Mouse (Mus musculus) inflammation-experienced regulatory T-cells, adult 6 months (primary cell): ENCODE measurements around the gene Myo10. TPM values are rescaled to one million over a fixed set of nuclear protein-coding genes. Genes with fewer than 3 reads are reported as not detected.

Source experiments
- ATAC-seq: one replicate; pipeline ENCODE4 v1.8.0; 2017
- polyA plus RNA-seq, 3 experiments: library from polyadenylated mRNA; unstranded; fragments of 100-300 nt; shearing (Covaris generic); gene quantifications; one replicate each; pipeline ENCODE4 v1.2.1; 2017

Gene Myo10
- polyA plus RNA-seq, 3 experiments from 2014 or later = 0.55 to 0.98 (median 0.91) TPM

DNA sequence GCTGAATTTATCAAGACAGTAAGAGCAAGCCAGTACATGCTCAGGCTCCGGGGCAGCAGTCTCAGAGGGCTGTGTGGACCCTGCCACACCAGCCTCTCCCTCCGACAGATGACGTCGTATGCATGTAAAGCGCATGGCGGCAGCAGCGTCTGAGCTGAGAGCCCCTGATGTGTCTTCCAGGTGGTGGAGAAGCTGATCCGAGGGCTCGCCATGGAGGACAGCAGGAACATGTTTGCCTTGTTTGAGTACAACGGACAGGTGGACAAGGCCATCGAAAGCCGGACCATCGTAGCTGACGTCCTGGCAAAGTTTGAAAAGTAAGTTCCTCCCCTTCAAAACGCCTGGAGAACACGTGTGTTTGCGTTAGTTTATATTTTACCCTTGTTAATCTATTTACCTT, 184.0 kb downstream of the Myo10 start:
- no peak for ATAC-seq

DNA sequence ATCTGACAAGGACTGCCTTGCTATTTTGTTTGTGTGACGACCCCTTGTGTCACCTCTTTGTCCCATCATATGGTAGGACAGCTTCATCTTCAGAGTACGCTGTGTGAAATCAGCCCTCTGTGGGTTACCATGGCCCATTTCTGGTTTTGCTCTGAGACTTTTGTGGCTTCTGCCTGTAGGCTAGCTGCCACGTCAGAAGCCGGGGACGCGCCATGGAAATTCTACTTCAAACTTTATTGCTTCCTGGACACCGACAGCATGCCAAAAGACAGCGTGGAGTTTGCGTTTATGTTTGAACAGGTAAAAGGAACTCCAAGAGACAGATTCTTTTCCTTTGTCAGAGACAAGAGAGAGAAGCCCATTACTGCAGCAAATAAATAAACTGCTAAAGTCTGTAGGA, 184.6 kb downstream of the Myo10 start:
- no peak for ATAC-seq

DNA sequence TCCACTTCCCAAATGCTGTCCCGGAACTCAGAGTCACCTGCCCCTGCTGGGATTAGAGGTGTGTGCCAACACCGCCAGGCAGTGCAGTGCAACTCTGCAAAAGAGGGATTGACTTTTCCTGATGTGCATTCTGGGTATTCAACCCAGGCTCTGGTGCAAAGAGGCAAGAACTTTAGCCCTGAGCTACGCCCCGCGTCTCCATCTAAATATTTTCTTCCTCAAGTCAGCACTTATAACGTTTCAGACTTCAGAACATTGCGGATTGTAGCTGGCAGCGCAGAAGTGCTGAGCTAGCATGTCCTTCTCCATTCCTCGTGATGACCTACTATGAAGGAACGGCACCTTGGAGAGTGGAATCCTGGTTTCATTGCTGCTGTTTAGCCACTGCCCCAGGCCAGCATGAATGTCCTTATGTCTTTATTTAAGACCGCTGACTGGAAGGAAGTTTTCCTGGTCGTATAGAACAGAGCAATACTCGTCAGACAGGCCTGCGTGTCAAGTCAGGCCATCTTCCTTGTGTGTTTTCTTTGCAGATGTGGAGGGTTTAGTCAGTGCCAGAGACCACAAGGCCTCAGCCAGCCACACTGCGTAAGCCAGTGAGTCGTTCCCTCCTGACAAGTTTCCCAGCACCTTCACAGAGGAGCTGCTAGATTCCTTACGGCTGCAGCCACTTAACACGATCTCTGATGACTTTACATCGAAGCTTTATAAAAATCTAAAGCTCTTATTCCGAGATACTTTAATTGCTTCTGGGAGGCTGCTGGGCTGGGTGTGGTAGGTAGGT, 186.5 kb downstream of the Myo10 start:
- no peak for ATAC-seq

DNA sequence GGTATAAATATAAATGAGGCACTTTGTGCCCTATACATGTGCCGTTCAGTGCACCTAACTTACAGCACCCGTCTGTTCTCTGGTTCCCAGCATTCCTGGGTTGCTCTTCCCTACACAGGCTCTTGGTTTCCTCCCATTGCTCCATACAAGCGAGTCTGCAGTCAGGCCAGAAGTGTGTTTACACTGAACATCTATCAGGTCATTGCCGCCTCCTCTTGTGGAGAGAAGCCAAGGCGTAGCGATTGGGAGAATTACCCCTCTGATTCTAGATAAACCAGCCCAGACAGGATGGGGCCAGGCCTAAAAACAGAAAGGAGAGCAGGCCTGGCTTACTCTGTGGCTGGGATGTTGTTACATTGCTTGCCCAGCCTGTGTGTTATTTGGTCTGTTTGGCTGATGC, 187.3 kb downstream of the Myo10 start:
- ATAC-seq = no peak

DNA sequence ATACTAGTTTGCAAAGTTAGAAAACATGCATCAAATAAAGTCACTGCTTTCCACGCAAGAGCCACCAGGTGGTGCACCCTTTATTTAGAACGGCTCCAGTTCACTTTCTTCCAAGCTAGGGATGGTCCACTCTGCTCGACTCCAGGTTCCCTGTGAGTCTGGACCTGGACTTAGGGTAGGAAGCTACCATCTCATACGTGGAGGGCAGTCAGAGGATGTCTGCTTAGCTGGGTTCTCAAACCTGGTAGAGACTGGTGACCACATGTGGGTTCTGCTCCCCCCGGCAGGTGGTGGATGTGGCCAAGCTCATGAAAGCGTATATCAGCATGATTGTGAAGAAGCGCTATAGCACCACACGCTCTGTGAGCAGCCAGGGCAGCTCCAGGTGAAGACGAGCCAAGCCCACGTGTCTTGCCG, 189.5 kb downstream of the Myo10 start:
- peak; percentile 64 for ATAC-seq

DNA sequence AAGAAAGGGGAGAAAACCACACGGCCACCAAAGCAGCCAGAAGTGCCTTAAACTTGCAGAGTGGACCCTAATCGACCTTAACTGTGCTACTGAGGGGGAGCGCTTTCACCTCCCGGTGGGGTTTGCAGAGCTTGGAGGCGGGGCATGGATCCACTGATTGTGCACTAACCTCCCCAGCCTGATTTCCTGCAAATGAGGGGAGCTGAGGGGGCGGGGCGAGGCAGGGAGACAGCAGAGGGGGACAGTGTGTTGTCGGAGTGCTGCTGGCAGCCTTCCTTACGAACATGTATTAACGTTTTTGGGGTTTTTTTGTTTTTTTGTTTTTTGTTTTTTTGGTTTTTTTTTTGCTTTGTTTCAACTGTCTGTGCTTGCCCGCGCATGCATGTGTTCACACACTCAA, 190.2 kb downstream of the Myo10 start:
- ATAC-seq = no peak

DNA sequence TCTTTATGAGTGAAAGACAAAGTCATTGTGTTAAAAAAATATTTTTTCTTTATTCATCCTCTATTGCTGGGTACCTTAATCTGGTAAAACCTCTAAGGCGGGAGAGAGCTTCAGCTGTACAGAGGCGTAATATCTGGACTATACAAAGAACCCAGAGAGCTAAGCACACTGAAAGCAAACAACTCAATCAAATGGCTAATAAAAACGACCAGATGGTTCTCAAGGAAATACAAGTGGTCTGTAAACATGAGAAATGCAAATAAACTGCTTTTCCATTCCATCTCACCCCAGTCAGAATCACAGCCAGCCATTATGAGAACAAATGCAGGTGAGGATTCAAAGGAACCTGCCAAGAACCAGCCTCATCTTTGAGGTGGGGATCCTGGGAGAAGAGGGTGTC, 192.2 kb downstream of the Myo10 start:
- no peak for ATAC-seq

DNA sequence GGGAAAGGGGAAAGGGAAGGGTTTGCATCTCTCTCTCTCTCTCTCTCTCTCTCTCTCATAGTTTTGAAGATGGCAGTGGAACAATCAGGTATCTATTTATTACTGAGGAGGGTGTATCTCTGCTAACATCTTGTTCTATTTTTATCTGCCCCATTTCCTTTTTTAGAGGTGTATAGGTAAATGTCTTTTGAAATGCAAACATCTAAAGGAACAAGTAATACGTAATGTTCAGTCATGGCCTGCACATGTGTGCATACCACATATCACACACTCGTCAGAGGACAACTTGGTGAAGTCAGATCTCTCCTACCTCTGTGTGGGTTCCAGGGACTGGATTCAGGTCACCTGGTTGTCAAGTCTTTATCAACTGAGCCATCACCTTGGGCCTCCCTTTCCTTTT, 194.9 kb downstream of the Myo10 start:
- peak; percentile 55 for ATAC-seq

DNA sequence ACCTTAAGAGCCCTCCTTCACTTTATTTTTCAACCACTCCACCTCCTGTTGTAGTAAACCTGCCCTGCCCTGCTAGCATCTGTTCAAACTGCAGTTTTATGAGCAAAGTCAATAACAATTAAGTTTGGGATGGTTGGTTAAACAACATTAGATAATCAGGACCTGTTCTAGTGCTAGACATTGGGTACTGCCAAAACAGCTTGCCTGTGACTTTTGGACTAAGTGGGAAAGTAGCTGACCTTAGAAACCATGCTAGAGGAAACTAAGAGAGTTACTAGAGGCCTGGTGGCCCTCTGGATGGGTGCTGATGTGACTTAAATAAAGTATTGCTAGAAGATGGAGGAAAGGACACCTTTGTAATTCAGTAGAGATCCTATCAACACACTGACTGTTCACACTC, 199.7 kb downstream of the Myo10 start:
- no peak for ATAC-seq

DNA sequence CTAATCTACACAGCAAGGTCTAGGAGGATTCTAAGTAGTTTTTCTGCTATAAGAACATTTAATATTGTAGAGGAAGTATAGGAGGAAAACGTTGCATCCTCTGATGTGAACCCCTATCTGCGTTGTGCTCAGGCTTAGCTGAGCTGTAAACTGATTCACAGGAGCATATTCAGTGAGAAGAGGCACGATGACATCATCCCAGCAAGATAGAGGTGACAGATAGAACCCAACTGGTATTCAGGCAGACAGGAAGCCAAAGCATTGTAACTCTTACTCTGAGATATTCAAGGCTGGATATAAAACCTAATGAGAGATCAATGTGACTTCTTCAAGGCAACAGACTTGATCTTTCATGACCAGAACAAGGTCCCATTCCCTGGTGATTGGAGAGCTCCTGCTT, 200.3 kb downstream of the Myo10 start:
- peak; percentile 61 for ATAC-seq

DNA sequence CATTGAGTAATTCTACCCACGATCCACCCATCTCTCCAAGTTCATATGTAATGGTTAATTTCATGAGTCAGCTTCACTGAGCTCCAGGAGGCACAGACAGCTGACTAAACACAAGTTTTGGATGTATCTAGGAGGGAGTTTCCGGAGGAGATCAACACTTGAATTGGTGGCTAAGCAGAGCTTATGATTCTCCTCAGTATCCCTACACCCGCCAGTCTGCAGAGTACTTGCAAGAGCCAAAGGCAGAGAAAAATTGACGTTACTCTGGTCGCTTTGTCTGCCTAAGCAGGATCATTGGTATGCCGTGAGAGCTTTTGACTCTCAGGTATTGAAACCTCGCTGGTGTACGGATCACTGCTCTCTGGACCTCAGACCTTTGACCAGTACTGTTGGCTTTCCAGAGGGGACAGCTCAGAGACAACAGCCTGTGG, 204.2 kb downstream of the Myo10 start:
- no peak for ATAC-seq

DNA sequence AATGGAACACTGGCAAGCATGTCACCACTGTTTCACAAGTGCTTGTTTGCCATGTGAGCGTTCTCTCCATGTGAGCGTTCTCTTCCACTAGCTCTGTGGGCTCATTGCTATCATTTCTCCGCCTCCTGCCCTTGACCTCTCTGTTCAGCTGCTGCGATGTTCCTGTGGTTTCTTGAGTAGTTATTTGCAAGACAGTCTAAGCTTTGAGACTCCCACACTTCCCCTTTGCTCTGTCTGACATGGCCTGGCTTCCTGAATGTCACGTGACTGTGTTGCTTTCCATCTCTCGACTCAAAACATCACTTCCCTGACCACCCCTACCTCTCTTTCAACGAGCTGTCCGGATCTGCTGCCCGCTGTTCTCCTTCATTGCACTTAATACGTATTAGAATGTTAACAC, 206.1 kb downstream of the Myo10 start:
- ATAC-seq = peak; percentile 83

DNA sequence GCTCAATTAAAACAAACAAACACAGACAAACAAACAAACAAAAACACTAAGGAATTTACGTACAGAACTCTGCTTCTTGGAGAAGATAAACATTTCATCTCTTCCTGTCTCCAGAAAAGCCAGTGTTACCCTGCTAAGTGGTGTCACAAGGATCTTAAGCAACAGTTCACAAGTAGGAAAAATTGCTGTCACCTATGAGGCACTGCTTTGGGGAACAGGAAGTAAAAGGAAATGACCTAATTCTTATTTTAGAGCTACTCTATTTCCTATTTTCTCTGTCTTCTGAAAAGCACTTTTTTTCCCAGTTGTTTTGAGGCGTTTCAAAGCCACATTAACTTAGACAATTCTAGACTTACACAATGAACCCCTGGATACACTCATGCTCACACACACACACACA, 208.1 kb downstream of the Myo10 start:
- peak; percentile 67 for ATAC-seq

DNA sequence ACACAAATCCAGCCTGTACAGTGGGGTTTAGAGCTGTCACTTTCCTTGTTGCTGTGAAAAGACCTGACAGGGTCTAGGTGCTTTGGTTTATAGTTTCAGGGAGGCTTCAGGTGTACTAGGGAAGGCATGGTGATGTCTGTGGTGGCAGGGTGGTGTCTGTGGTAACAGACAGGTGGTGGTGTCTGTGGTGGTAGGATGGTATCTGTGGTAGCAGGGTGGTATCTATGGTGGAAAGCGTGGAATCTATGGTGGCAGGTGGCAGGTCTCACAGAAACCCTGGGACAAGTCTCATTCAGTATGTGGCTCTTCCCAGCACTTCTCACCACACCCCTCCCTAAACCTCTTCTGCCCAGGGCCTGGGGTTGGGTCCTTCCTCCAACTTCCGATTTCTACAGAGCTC, 212.0 kb downstream of the Myo10 start:
- no peak for ATAC-seq

DNA sequence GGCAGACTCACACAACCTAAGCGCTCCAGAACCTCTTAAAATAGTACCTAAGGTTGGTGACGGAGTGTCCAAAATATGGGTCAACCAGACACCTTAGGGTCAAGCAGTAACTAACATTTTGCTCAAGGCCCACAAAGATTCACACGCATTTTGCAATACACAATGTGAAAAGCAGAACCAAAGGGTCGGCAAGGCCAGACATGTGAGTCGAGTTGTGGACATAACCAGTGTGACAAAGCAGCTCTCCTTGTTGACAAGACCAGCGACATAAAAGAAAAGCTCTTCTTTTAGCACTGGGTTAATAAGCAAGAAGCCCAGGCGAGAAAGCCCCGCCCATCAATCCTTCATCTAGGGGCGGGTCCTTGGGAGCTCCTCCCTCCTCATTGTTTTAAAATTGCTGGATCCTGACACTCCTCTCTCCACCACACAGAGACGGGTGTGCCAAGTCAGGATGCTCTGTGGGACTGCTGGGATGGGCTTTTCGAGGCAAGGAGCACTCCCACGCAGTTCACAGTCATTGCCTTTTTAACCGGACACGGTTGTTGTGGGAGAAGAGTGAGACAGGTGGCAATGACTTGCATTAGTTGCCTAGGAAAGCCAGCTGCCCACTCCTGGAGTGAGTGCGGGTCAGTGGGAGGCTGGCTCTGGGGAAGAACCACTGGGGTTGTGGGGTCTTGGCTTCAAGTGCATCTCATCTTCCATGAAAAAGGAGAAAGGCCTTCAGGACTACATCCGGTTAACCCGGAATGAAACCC, 212.8 kb downstream of the Myo10 start:
- no peak for ATAC-seq

DNA sequence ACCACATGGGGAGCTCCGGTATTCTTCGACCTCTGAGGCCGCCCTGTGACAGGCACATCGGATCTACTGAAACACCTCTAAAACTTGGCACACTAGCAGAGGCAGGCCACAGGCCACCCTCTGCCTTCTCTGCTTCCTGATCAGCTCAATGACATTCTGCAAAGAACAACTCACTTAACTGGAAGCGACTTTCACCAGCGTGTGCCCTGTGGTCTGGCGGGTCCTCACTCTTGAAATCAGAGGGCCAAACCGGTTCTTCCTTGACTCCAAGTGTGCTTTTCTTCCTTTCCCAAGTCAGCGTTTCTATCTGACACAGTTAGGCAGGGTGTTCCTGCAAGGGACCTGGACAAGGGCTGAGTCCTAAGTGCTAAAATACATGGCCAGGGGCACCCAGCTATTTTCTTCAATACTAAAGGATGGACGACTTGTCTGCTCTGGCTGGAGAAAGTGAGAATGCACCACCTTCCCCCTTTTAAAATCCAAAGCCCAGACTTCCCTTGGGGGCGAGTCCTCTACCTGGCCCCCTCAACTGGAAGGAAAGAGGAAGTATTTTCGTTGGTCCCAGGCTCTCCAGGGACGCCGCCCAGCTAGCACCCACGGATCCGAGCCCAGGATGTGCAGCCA, 220.2 kb downstream of the Myo10 start:
- no peak for ATAC-seq

DNA sequence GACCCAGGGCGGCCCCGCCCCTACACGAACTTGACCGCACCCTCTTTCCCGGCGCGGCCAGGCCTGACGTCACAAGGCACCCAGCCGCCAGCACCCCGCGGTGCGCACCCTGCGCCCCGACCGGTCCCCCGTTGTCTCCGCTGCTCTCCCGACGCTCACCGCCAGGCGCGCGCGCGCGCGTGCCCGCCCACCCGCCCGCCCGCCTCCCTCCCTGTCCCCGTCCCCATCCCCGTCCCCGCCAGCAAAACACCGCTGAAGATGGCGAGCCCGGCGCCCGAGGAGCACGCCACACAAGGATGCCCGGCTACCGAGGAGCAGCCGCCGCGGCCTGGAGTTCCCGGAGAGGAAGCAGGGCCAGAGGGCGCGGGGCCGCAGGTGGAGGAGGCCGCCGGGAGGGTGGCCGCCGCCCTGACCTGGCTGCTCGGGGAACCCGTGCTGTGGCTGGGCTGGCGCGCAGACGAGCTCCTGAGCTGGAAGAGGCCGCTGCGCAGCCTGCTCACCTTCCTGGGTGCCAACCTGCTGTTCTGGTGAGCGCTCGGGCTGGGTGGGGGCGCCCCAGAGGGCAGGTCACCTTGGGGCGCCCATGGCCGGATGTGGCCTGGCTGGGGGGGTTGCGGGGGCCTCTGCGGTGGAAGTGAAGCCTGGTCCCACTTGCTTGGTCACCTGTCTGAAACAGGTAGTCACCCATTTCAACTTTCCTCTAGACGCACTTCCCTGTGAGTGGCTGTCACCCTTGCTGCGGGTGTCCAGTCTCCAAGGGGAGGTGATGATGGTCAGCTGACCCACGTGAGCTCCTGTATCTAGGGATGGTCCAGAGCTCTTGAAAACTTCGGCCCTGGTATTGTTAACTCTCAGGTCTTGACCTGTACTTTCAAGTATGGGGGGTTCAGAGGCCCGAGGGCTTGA, 221.0 kb downstream of the Myo10 start, which contains the start of gene Retreg1:
Gene Retreg1 (plus strand): TSS at position 95 of the 906 bp plus-strand sequence.
- peak; percentile 81 for ATAC-seq

DNA sequence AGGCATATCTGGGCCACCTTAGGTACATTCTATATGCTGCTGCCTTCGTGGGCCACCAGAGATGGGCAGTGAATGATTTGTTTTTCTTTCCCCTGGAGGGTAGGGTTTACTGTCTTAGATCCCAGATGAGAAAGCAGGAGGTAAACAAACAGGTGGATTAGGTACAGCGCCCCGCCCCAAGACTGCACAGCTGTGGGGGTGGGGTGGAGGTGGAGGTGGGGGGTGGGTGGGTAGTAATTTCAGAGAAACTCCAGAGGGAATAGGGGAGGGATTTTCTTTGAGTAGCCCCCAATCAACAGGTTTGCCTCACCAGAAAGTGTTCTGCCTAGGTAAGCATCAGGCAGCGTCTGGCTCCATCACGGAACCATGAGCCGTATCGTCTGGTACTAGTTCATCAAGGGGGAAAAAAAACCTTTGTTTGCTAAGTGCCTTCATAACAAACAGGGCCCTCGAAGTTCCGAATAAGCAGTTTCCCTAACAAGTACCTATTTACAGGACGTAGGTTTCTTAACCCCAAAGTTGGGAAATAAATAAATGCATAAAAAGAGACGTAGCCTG, 221.8 kb downstream of the Myo10 start:
- no peak for ATAC-seq

DNA sequence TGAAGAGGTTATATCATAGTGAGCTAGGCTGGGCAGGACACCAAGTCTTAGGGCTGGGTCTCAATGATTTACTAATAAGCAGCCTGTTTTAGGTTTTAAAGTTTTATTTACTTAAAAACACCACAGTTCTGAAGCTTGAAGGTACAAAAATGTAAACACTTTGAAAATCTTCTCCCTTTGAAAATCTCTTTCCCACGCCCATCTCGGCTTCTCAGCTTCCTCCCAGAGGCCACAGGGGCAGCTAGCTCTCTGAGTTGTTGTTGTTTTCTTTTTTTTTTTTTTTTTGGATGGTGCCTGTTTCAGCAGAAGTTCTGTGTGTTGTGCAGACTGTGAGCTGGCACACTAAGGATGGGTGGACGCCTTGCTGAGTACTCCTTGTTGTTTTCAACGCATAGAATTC, 222.4 kb downstream of the Myo10 start:
- ATAC-seq = peak; percentile 31

DNA sequence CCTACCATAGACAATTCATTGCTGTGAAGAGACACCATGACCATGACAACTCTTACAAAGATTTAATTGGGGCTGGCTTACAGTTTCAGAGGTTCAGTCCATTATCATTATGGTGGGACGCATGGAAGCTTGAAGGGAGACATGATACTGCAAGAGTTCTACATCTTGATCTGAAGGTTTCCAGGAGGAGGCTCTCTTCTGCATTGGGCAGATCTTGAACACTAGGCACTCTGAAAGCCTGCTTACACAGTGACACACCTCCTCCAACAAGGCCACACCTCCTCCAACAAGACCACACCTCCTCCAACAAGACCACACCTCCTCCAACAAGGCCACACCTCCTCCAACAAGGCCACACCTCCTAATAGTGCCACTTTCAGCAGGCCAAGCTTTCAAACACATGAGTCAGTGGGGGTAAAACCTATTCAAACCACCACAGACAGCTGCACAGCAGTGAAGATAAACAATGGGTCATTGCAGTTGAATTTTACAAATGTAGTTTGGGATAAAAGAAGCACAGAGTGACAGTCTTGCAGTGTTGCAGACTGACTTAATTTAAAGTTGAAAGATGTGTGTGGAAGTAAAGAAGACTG, 225.3 kb downstream of the Myo10 start:
- no peak for ATAC-seq

DNA sequence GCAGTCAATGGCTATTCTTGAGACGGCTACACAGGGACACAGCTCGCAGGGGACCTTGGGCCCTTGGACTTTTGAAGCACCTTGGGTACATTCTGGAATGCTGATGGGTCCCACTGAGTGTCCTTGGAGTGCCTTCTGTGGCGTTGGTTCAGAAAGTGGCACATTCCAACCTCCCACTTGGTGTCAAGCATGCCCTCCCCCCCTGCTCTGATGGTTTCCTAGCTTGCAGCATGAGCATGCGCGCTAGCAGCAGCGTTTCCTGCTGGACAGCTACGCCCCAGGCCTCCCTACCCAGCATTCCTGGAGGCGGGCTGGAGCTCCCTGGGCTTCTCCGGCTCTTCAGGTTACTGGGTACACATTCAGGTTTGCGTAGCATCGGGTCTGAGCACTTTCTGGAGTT, 228.2 kb downstream of the Myo10 start:
- no peak for ATAC-seq
